Mouse (Mus musculus) spleen, embryonic (tissue): Measurements from ENCODE around the gene Inpp5k.
"Not testable (repeated sequence)": the region's sequence is repeated elsewhere in the genome, so short reads cannot be mapped to it uniquely, and the experiment has no call there.

ENCODE experiments used
- CTCF ChIA-PET: fragments of 350-600 bp; sonication (Branson Sonifier 250); formaldehyde crosslinking; loops from one replicate; lab custom pipeline; 2022; lab: Charles Lee

Inpp5k gene

DNA sequence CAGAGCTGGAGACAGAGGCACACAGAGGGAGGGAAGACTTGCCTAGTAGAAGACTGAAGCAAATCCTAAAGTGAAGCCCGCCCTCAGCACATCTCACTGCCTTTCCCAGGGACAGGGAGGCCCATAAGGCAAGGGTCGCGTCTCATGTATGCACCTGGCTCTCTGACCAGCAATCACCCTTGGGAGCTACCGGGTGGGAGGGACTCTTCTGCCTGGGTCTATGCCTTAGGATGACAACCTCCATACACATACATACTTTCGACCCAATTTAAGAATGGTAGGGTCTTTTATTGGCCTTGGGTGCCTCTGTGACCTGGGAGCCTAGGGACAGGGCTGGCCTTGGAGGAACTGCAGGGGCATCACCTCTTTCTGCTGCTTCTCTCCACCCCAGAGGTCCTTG is 42.6 kb downstream of the Inpp5k start:
- CTCF ChIA-PET = no interaction called here

DNA sequence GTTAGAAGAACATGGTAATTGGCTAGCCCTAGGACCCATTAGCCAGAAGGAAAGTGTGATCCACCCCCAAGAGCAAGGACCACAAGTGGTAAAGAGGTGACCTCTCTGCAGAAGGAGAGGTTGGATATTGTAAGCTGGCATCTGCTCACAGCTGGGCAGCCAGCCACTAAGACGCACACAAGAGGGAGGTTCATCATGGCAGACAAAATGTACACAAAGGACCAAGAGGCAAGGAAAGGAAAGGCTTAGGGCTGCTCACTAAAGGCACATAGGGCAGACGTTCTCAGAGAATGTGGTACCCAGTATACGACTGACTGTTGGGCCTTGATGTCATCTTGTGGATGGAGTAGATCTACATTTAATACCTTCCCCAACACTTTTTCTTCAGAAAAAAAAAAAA is 44.1 kb downstream of the Inpp5k start:
- CTCF ChIA-PET = no interaction called here

GRCm38 (mm10) chr11:75677881-75678746 is 47.3 kb downstream of the Inpp5k start:
- CTCF ChIA-PET = interaction anchor here (0.6 to 0.7 kb wide), 3 partner anchors 10 to 262 kb away, joined by 7 to 13 read pairs (median 10); no protein-coding TSS in a partner anchor

DNA sequence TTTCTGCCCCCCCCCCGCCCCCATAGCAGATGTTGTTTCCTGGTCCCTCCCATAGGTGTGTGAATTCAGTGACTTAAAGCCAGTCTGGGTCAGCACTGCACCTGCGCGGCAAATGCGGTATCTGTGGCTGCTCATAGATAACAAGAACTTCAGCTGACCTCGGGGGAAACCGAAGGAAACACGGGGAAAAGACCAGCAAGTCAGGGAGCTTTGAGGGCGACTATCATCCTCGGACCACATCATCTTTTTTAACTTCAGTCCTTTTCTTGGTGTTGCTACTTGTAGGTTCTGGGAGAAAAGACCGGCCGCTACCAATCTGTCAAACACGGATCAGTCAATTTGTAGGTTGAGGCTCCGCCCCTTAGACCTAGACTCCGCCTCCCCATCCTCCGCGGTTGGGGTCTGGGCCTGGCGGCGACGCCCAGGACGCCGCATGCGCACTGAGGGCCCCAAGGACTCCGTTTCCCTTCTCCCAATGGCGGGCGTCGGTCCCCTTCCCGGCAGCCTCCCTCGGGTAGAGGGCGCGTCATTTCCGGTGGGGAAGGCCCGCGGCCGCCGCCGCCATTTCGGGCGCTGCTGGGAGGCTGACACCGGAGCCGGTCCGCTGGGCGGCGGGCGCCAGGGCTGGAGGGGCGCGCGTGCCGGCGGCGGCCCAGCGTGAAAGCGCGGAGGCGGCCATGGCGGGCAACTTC is 48.1 kb downstream of the Inpp5k start, which contains the start of gene Crk:
Gene Crk, plus strand, starts transcription at position 513 of the 692 bp plus-strand sequence.
- CTCF ChIA-PET = interaction anchor here (0.6 to 1.7 kb wide), 4 partner anchors 10 to 41 kb away, joined by 3 to 13 read pairs (median 6); no protein-coding TSS in a partner anchor

GRCm38 (mm10) chr11:75679439-75680171 is 48.8 kb downstream of the Inpp5k start:
- CTCF ChIA-PET = interaction anchor here (0.7 to 1.7 kb wide), 2 partner anchors 9 to 27 kb away, joined by 3 to 4 read pairs; no protein-coding TSS in a partner anchor

- CTCF ChIA-PET = interaction anchor here (0.5 kb wide), 1 partner anchor 1203 kb away, joined by 8 read pairs; no protein-coding TSS in a partner anchor
Observed at GRCm38 (mm10) chr11:75684462-75684861, 53.7 kb downstream of the Inpp5k start.

- CTCF ChIA-PET = interaction anchor here (0.7 kb wide), 1 partner anchor 10 kb away, joined by 3 read pairs; no protein-coding TSS in a partner anchor
Observed at GRCm38 (mm10) chr11:75684956-75685355, 54.2 kb downstream of the Inpp5k start.

GRCm38 (mm10) chr11:75687343-75687993 is 56.7 kb downstream of the Inpp5k start:
- CTCF ChIA-PET = interaction anchor here (0.7 kb wide), 1 partner anchor 95 kb away, joined by 5 read pairs; no protein-coding TSS in a partner anchor

DNA sequence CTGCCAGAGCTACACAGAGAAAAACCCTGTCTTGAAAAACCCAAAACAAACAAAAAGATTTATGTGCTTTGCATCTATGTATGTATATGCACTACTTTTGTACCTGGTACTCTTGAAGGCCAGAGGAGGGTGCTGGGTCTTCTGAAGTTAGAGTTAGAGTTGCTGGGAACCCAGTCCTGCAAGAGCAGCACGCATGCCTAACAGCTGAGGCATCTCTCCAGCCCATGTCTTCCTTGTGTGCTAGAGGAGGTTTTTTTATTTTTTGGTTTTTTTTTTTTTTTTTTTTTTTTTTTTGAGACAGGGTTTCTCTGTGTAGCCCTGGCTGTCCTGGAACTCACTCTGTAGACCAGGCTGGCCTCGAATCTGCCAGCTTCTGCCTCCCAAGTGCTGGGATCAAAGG is 57.3 kb downstream of the Inpp5k start:
- CTCF ChIA-PET = interaction anchor here (0.6 to 0.8 kb wide), 3 partner anchors 9 to 25 kb away, joined by 3 to 13 read pairs (median 7); no protein-coding TSS in a partner anchor

- CTCF ChIA-PET = no interaction called here
Observed at GRCm38 (mm10) chr11:75689977-75690376, 59.2 kb downstream of the Inpp5k start.

DNA sequence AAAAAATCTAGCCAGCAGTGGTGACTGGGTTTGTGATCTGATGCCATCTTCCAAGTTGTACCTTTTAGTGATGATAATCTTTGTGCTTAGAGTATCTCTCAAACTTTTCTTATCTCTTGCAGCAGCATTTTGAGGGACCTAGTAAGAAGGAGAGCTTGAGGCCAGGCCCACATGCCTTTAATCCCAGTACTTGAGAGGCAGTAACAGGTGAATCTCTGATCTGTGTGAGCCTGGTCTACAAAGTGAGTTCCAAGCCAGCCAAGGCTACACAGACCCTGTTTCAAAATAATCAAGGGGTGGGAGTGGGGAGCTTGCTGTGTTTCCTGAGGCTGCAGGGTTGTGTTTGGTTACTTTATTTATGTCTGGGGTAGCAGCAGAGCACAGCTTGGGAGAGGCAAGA is 60.3 kb downstream of the Inpp5k start:
- CTCF ChIA-PET = no interaction called here

DNA sequence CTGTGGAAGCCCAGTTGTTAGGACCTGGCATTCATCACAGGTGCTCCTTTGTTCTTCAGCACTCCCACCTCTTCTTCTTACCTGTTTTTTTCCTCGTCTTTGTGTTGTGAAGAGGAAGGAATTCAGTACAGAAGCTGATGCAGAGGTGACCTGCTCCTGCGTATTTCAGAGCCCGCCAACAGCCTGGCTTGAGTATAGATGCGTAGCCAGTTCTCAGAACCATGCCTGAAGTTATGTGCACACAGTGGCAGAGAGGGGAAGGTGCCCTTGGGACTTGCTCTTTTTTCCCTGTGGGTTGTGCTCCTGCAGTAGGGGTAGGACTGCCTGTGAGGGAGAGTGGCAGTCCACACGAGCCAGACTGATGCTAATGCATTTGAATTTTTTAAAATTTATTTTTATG is 62.8 kb downstream of the Inpp5k start:
- CTCF ChIA-PET = no interaction called here

DNA sequence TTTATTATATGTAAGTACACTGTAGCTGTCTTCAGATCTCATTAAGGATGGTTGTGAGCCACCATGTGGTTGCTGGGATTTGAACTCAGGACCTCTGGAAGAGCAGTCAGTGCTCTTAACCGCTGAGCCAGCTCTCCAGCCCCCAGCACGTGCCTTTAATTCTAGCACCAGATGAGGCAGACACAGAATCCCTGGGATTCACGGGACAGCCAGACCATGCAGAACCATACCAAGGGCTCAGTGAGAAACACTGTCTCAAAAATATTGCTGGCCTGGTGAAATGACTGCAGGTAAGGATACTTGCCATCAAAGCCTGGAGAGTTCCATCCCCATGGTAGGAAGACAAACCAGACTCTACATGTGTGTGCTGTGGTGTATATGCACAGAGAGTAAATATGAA is 66.7 kb downstream of the Inpp5k start:
- CTCF ChIA-PET = not testable (repeated sequence)
